Mouse (Mus musculus): ENCODE data around the gene Epas1.

DNA sequence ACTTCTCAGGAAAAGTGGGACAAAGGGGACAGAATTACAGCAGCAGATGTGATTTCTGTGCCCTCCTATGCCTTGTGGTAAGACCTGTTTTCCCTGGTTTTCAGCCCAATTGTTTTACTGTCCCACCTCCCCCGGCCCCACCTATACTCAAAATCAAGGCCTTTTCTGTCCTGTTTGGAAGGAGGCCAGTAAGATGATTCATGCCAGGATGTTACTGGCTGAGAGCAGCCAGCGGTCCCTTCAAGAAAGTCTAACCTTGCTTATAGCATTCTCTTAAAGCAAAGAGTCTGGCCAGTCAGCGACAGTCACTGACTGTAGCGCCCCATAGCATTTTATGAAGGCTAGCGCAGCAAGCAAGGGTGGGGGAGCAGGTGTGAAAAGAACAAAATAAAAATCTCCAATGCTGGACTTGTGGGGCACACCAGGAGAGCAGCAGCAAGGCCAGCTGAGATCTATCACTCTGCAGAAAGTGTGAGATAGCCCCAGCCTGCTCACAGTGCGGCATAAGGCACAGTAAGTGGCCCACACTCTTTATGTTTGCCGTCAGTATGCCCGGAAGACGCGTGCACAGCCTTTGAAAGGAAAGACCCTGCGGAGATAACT lies 47.8 kb downstream of the Epas1 start:
- TF ChIP-seq CTCF (IDR thresholded peaks at IDR 0.05; ENCODE audit: control insufficient read depth, insufficient read depth, low read length) (no peak), POLR2A (IDR thresholded peaks at IDR 0.05; ENCODE audit: borderline replicate concordance, control insufficient read depth, low read depth, low read length) (no peak)

Data from bone marrow, adult 2 months (tissue).